Mouse (Mus musculus): ENCODE measurements around the gene Clec12a.
"Not testable (repeated sequence)": the region's sequence is repeated elsewhere in the genome, so short reads cannot be mapped to it uniquely, and the experiment has no call there.

Gene Clec12a

GRCm38 (mm10) chr6:129342391-129342790 lies at the start of gene Clec12a:
Gene Clec12a, plus strand, starts transcription at chr6:129342691.
- not testable (repeated sequence) for DNase-seq (ENCODE audit: low read depth, low spot score)

GRCm38 (mm10) chr6:129304180-129304579 lies 38.3 kb upstream of the Clec12a start:
- DNase-seq (ENCODE audit: low read depth, low spot score): no peak

DNA sequence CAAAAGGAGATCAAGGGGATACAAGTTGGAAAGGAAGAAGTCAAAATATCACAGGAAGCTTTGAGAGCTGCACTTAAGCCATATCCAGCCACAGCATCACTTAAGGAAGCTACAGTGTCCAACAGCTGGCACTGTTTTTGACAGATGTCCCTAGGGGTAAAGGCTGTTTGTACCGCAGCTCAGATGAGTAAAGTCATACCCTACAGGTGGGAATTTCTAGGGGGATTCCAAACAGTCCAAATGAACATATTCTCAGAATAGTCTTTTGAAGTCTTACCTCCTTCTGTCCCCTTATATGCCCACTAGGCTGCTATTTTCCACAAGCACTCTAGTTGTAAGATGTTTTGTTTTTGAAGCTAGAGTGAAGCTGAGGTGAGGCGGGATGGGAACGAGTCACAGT lies 30.0 kb upstream of the Clec12a start:
- DNase-seq (ENCODE audit: low read depth, low spot score): no peak

- DNase-seq (ENCODE audit: low read depth, low spot score): no peak
These were observed 27.8 kb upstream of the Clec12a start for GRCm38 (mm10) chr6:129314655-129315168.

- DNase-seq (ENCODE audit: low read depth, low spot score): no peak
These were observed 26.8 kb upstream of the Clec12a start for GRCm38 (mm10) chr6:129315698-129316097.

DNA sequence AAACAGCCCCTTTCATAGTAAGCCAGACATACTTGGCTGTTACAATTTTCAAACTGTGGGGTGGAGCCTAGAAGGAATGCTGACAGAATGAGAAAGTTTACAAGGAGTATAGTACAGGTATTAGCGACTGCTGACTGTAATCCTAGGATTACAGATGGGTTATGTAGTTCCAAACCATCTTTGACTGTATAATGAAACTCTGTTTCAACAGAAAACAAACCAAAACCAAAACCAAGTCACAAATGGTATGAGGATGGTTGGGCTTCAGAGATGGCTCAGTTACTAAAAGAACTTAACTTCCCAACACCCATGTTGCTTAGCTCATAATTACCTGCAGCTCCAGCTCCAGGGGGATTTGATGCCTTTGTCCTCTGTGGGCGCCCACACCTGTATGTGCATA lies 26.0 kb upstream of the Clec12a start:
- no peak for DNase-seq (ENCODE audit: low read depth, low spot score)

GRCm38 (mm10) chr6:129318395-129318794 lies 24.1 kb upstream of the Clec12a start:
- no peak for DNase-seq (ENCODE audit: low read depth, low spot score)

DNA sequence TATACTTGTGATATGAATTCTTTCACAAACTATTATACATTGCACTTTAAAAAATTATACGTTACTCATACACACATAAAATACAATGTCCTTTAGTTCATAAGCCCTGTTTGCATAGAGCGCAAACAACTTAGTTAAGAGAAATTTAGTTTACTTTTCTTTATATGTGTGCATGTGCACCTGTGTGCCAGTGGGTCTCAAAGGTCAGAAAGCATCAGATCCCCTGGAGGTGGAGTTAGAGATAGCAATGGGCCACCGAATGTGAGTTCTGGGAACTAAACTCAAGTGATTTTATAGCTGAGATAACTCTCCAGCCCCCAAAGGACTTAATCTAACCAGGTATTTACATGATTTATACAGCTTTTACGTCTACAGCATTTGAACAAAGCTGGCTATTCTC lies 23.2 kb upstream of the Clec12a start:
- no peak for DNase-seq (ENCODE audit: low read depth, low spot score)

DNA sequence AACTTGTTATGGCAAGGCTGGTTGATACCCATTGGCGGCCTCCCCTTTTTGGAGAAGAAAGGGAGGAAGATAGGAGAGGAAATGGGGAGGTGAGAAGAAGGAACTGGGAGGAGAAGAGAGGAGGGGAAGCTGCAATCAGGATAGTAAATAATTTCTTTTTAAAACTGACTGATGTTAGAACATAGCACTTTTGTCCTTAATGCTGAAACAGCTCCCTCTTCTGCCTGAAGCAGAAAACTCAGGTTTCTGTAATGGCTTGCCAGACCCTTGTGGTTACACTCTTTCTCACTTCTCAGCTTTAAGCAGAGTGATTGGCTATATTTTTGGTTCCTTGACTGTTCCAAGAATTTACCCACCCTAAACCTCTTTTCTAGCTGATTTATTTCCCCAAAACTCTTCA lies 16.5 kb upstream of the Clec12a start:
- no peak for DNase-seq (ENCODE audit: low read depth, low spot score)

DNA sequence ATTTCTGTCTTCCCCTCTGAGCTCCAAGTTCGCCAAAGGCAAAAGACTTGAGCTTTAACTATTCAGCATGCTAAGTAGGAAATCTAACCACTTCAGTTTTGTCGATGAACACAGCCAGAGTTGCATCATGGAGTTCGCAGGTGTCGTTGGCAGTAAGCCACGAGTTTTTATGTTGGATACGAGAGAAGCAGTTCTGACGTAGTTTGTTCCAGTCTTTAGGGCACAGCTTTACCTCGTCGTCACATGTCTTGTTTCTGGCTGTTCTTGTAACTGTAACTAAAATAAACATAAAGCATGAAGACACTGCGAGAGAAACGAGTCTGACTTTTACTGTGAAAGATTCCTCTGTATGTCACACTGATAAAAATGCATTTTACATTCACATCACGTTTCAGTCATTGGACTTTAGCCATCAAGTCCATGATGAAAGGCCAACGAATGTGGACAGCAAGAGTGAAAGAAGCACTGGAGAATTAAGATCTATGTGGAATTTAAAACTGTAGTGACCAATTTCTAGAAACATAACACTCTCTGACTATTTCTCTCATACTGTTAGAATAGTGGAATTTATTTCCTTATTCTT lies 15.8 kb upstream of the Clec12a start:
- no peak for DNase-seq (ENCODE audit: low read depth, low spot score)

DNA sequence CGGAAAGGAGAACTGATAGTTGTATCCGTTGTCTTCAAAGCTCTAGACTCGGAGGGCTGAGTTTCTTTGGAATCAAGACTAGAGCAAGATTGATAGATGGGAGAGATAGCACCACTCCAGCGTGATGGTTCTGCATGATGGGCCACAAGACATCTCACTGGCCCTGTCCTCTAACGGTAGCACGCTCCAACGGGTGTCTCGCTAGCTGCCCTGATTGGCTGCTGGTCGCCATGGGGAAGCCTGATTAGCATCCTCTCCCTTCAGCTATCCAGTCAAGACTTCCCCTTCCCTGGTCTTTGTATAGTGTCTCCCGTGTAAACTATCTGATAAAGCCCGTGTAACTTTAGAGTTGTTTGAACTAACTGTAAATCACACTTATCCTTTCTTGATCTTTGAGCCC lies 10.9 kb upstream of the Clec12a start, which contains the start of gene 4922502D21Rik:
Gene 4922502D21Rik (minus strand): TSS at position 187 of the 400 bp plus-strand sequence.
- no peak for DNase-seq (ENCODE audit: low read depth, low spot score)

- DNase-seq (ENCODE audit: low read depth, low spot score): peak; percentile 34
These were observed 8.8 kb upstream of the Clec12a start for GRCm38 (mm10) chr6:129333674-129334078.

DNA sequence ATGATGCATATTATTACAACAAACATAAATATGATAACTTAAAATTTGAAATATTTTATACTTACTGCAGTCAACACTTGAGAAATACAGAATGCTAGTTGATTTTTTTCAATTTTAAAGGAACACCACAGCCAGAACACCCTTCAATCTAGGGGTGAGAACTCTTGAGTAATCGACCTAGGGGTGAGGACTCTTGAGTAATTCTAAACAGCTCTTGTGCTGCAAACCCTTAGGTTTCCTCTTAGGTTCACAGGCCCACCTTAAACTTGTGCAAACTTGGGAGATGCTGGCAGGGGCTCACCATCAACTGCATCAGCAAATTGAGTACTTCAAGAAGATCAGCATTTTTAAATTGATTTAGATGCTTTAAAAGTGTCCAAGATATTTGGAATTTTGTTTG lies 4.7 kb upstream of the Clec12a start:
- DNase-seq (ENCODE audit: low read depth, low spot score): no peak

- no peak for DNase-seq (ENCODE audit: low read depth, low spot score)
These were observed 1.9 kb downstream of the Clec12a start for GRCm38 (mm10) chr6:129344408-129344807.

DNA sequence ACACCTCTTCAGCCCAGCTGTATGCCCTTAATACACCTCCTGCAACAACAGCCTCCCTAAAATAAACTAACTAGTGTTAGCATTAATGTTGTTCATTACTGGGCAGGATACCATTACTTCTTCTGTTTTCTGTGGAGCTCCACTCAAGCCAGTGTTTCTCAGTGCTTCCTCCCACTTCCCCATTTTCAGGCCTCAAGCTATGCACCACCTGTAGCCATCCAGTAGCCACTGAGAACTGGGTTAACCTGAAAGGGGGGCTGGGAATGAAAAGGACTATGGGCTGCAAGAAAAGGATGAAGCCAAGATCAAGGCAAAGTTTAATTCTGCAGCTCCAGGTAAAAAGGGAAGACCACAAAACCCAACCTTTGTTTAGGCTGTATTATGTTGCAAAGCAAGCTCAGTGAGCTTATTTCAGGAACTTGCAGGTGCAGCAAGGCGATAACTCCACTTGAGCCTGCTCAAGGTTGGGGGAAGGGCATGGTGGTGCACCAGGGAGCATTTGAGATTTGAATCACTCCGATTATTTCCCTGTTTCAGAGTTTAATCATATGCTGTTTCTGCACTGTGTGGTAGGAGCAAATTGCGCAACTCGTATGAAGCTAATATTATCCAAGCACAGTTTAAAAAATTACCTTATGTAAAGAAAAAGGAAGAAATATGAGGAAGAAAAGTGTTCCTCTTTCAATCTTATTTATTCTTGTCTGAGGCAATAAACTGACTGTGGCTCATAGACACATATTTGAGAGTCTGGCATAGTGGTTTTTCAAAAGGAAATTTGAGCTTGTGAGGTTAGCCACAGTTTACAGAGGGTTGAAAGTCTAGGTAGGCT lies 7.2 kb downstream of the Clec12a start:
- no peak for DNase-seq (ENCODE audit: low read depth, low spot score)

- no peak for DNase-seq (ENCODE audit: low read depth, low spot score)
These were observed 8.6 kb downstream of the Clec12a start for GRCm38 (mm10) chr6:129351091-129351490.

GRCm38 (mm10) chr6:129355774-129356173 lies 13.3 kb downstream of the Clec12a start:
- no peak for DNase-seq (ENCODE audit: low read depth, low spot score)

- no peak for DNase-seq (ENCODE audit: low read depth, low spot score)
These were observed 13.9 kb downstream of the Clec12a start for GRCm38 (mm10) chr6:129356430-129356829.

GRCm38 (mm10) chr6:129359515-129359914 lies 17.0 kb downstream of the Clec12a start:
- no peak for DNase-seq (ENCODE audit: low read depth, low spot score)

- no peak for DNase-seq (ENCODE audit: low read depth, low spot score)
These were observed 21.5 kb downstream of the Clec12a start for GRCm38 (mm10) chr6:129363942-129364341.

DNA sequence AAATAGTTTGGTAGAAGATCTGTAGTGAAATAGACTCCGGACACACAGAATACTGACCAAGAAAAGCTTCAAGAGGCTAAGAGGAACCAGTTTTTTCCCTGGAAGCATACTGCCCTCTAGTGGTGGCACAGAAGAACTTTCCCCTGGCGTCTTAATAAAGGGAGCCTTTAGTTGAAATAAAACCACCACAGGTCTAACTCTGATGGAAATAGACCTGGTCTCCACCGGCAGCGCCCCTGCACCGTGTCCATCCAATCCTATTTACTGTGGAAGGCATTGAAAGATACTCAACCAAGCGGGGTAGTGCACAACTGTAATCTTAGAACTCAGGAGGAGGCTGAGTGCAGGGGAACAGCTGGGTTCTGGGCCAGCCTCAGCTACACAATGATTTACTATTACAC lies 23.5 kb downstream of the Clec12a start:
- peak; percentile 26 for DNase-seq (ENCODE audit: low read depth, low spot score)

DNA sequence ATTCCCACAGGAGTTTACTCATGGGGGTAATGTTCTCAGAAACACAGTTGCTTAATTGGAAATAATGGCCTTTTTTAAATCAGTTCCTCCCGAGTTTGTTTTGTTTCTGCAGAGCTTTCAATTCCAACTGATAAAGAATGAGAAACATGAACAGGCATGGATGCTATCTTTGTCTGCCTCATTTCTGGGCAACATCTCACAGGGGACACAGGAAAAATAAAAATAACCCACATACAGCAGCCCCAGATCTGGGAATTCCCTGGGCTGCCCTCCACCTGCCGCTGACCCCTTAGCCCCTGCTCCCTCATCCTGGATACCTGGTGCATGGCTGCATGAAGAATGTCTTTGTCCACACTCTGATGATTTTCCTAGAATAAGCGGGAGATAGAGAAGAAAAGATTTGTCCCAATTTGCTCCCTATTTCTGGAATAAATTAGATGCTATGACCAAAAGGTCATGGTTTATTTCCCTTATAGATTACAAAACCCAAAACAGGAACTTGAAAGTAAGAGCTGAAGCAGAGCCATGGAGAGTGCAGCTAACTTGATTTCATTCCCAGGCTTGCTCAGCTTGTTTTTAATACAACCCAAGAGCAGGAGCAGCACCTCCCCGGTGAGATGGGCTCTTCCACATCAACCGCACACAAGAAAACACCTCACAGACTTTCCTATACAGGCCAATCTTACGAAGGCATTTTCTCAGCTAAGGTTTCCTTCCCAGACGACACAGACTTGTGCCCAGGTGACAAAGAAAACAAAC lies 27.1 kb downstream of the Clec12a start:
- no peak for DNase-seq (ENCODE audit: low read depth, low spot score)
